Mouse (Mus musculus): ENCODE measurements around the gene Olfr304.
"Not testable (repeated sequence)": the region's sequence is repeated elsewhere in the genome, so short reads cannot be mapped to it uniquely, and the experiment has no call there.

Olfr304 gene

GRCm38 (mm10) chr7:86386558-86386957, at the start of gene Olfr304:
TSS of gene Olfr304 (minus strand) at chr7:86386658.
- DNase-seq: no peak

- DNase-seq: no peak
Observed at GRCm38 (mm10) chr7:86403546-86403945, 17.1 kb upstream of the Olfr304 start, which contains the start of gene Olfr301. TSS of gene Olfr301 (plus strand) at chr7:86403846.

- DNase-seq: no peak
Observed at GRCm38 (mm10) chr7:86397689-86398088, 11.2 kb upstream of the Olfr304 start, which contains the start of gene Olfr303. TSS of gene Olfr303 (minus strand) at chr7:86397789.

GRCm38 (mm10) chr7:86385769-86386168, 689 bp downstream of the Olfr304 start:
- DNase-seq: peak; percentile 1

- no peak for DNase-seq
Observed at GRCm38 (mm10) chr7:86366828-86367227, 19.6 kb downstream of the Olfr304 start, which contains the start of gene Olfr305. TSS of gene Olfr305 (minus strand) at chr7:86366928.

- not testable (repeated sequence) for DNase-seq
Observed at GRCm38 (mm10) chr7:86346296-86346695, 40.2 kb downstream of the Olfr304 start.

- DNase-seq: no peak
Observed at GRCm38 (mm10) chr7:86344253-86344652, 42.2 kb downstream of the Olfr304 start.

- DNase-seq: no peak
Observed at GRCm38 (mm10) chr7:86342881-86343565, 43.4 kb downstream of the Olfr304 start.

GRCm38 (mm10) chr7:86337486-86337885, 49.0 kb downstream of the Olfr304 start, which contains the start of gene Olfr307:
TSS of gene Olfr307 (minus strand) at chr7:86337586.
- no peak for DNase-seq
